Mouse (Mus musculus) kidney, embryonic 14.5 days (tissue): Measurements from ENCODE around the gene AC124108.1. TPM values are rescaled to one million over a fixed set of nuclear protein-coding genes. Genes with fewer than 3 reads are reported as not detected.

Experiments
- ATAC-seq: fragments of 200-750 bp; cut with Nextera tagmentation; 2 replicates; pipeline ENCODE4 v1.8.0; 2017; ENCODE audit warnings: moderate number of reproducible peaks, mild to moderate bottlenecking, moderate TSS enrichment, moderate library complexity; ENCODE audit not compliant: low FRiP score, low TSS enrichment
- H3K27ac ChIP-seq: fragments of 300-500 bp; sonication (generic); 2 replicates; pipeline ENCODE4 v1.5.1; 2014; ENCODE audit warnings: low read depth, mild to moderate bottlenecking, low read length, moderate library complexity, mixed read lengths
- H3K27me3 ChIP-seq: fragments of 300-500 bp; sonication (generic); 2 replicates; pipeline ENCODE4 v1.6.1; 2014; ENCODE audit warnings: mild to moderate bottlenecking, low read length; ENCODE audit not compliant: control insufficient read depth, insufficient read depth
- H3K36me3 ChIP-seq: fragments of 300-500 bp; sonication (generic); 2 replicates; pipeline ENCODE4 v1.6.1; 2014; ENCODE audit warnings: low read length, mixed read lengths; ENCODE audit not compliant: control insufficient read depth, insufficient read depth
- H3K4me1 ChIP-seq: fragments of 300-500 bp; sonication (generic); 2 replicates; pipeline ENCODE4 v1.6.1; 2014; ENCODE audit warnings: low read length, mixed read lengths; ENCODE audit not compliant: control insufficient read depth, insufficient read depth
- H3K4me2 ChIP-seq: fragments of 300-500 bp; sonication (generic); replicated peaks from 2 replicates; pipeline ENCODE4 v1.6.1; 2014; ENCODE audit warnings: low read depth, mild to moderate bottlenecking, low read length
- H3K4me3 ChIP-seq: fragments of 300-500 bp; sonication (generic); 2 replicates; pipeline ENCODE4 v1.5.1; 2014; ENCODE audit warnings: mild to moderate bottlenecking, low read length
- H3K9ac ChIP-seq: fragments of 300-500 bp; sonication (generic); 2 replicates; pipeline ENCODE4 v1.6.1; 2014; ENCODE audit warnings: low read depth, mild to moderate bottlenecking, low read length, moderate library complexity
- H3K9me3 ChIP-seq: fragments of 300-500 bp; sonication (generic); 2 replicates; pipeline ENCODE4 v1.6.1; 2016; ENCODE audit warnings: low read length; ENCODE audit not compliant: control insufficient read depth
- WGBS: fragments of 180-500 bp; shearing (Covaris S2); extraction: QIAGEN DNeasy Blood & Tissue Kit; methylation state at CpG from one replicate; pipeline ENCODE4 v1.1.7; 2014; 5-methylcytosine and 5-hydroxymethylcytosine counted together
- polyA plus RNA-seq: library from polyadenylated mRNA; unstranded; fragments of >200 nt; fragmentation: Nextera tagmentation; extraction: Ambion mirVana; gene quantifications from 2 replicates; pipeline ENCODE4 v1.2.1, GENCODE M21; 2014

AC124108.1 gene
- polyA plus RNA-seq, 1 experiment from 2014 or later: 0.05 TPM

DNA sequence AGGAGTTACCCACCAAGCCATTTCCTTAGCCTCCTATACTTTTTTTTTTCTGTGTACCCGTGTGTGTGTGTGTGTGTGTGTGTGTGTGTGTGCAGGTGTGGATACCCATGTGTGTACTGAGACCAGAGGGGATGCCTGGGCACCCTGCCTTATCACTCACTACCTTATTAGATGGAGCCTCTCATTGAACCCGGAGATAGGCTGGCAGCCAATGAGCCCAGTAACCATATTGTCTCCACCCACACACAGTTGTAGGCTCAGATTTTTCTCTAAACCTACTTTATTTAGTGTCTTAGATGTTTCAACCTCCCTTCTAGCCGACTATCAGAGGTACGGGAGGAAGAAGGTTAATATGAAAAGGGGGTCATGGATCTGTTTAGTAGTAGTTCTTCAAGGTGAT is 5.0 kb upstream of the AC124108.1 start:
- Histone ChIP-seq H3K27me3 (peaks cover 28% of the 10 kb centered on the region), H3K4me1 (peaks cover 12% of the 10 kb centered on the region), H3K9me3 (no peaks in the 10 kb centered on the region), H3K4me2 (no peak overlapping the region), H3K4me3 (no peak overlapping the region), H3K27ac (no peak overlapping the region), H3K9ac (no peak overlapping the region), H3K36me3 (no peaks in the 10 kb centered on the region)
- 82% methylated on average over 4 of the region's 4 CpGs for WGBS
- no peak for ATAC-seq

GRCm38 (mm10) chr1:132188442-132189066 is 2.7 kb upstream of the AC124108.1 start:
- ATAC-seq: no peak
- Histone ChIP-seq H3K4me3 (no peak overlapping the region), H3K27ac (no peak overlapping the region), H3K4me2 (no peak overlapping the region), H3K27me3 (peaks cover 48% of the 10 kb centered on the region), H3K36me3 (no peaks in the 10 kb centered on the region), H3K4me1 (peaks cover 23% of the 10 kb centered on the region), H3K9ac (no peak overlapping the region), H3K9me3 (no peaks in the 10 kb centered on the region)
- WGBS: 37% methylated on average over 9 of the region's 9 CpGs

- peaks cover 48% of the 10 kb centered on the region for H3K27me3 ChIP-seq
- WGBS: 40% methylated on average over 4 of the region's 4 CpGs
- H3K9me3 ChIP-seq: no peaks in the 10 kb centered on the region
- peaks cover 23% of the 10 kb centered on the region for H3K4me1 ChIP-seq
- H3K27ac ChIP-seq: no peak overlapping the region
- H3K9ac ChIP-seq: no peak overlapping the region
- no peaks in the 10 kb centered on the region for H3K36me3 ChIP-seq
- ATAC-seq: no peak
- no peak overlapping the region for H3K4me2 ChIP-seq
- no peak overlapping the region for H3K4me3 ChIP-seq
These were observed 2.0 kb upstream of the AC124108.1 start for GRCm38 (mm10) chr1:132189231-132189630.

GRCm38 (mm10) chr1:132190040-132190513 is 1.2 kb upstream of the AC124108.1 start:
- no peak overlapping the region for H3K27ac ChIP-seq
- peaks cover 23% of the 10 kb centered on the region for H3K4me1 ChIP-seq
- H3K9me3 ChIP-seq: no peaks in the 10 kb centered on the region
- H3K4me2 ChIP-seq: peak overlapping the region; percentile 99
- peak overlapping the region; percentile 59 for H3K9ac ChIP-seq
- H3K27me3 ChIP-seq: peaks cover 48% of the 10 kb centered on the region
- H3K36me3 ChIP-seq: no peaks in the 10 kb centered on the region
- peak overlapping the region; percentile 60 for H3K4me3 ChIP-seq
- ATAC-seq: peak; percentile 68
- under 1% methylated on average over 39 of the region's 50 CpGs for WGBS

DNA sequence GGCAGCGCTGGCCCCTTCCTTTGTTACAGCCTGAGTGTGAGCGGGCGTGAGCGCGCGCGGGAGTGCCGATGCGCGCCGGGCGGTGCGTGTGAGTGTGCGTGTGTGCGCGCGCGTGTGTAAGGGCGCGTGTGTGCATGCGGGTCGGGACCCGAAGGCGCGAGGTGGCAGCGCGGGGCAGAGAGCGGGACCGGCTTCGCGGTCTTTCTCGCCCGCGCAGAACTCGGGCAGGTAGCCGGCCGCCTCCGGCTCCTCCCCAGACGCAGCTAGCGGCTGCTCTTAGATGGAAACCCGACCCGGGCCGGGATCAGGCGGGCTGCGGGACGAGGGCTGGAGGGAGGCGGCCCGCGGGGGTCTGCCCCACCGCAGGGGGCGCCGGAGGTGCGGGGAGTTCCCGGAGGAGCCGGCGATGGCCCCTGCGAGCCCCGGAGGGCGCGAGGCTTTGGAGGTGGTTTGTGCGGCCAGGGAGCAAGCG is 600 bp upstream of the AC124108.1 start:
- ATAC-seq: peak; percentile 17; the same call in 1 of the 2 replicates
- WGBS: under 1% methylated on average over 62 of the region's 62 CpGs
- Histone ChIP-seq H3K27ac (no peak overlapping the region), H3K9me3 (no peaks in the 10 kb centered on the region), H3K27me3 (peaks cover 48% of the 10 kb centered on the region), H3K36me3 (no peaks in the 10 kb centered on the region), H3K4me3 (peak overlapping the region; percentile 60), H3K4me1 (peaks cover 23% of the 10 kb centered on the region), H3K9ac (peak overlapping the region; percentile 59), H3K4me2 (peak overlapping the region; percentile 99)

- Histone ChIP-seq H3K27me3 (peaks cover 48% of the 10 kb centered on the region), H3K4me3 (peak overlapping the region; percentile 60), H3K4me2 (peak overlapping the region; percentile 99), H3K36me3 (no peaks in the 10 kb centered on the region), H3K4me1 (peaks cover 23% of the 10 kb centered on the region), H3K27ac (no peak overlapping the region), H3K9ac (peak overlapping the region; percentile 59), H3K9me3 (no peaks in the 10 kb centered on the region)
- ATAC-seq: peak; percentile 4; the same call in 1 of the 2 replicates
- WGBS: 7% methylated on average over 16 of the region's 16 CpGs
These were observed 776 bp downstream of the AC124108.1 start for GRCm38 (mm10) chr1:132191786-132192680.

- H3K4me2 ChIP-seq: no peak overlapping the region
- ATAC-seq: no peak
These were observed 2.5 kb downstream of the AC124108.1 start for GRCm38 (mm10) chr1:132193806-132194205.

DNA sequence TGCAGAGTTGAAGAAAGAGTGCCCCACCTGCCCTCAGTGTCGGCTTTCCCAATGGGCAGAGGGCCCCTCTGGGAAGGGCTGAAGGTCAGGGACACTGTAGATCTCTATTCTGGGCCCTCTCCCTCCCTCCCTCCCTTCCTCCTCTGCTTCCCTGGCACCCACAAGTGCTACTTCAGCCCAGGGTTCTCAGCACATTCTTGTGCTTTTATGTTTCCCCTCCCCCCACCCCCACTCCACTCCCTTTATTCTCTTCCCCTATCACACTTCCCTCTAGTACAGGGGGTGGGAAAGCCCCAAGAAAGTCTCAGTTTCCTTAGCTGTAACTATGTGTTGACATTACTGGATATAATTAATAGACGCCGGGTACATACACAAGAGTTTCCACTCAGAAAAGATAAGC is 3.4 kb downstream of the AC124108.1 start:
- H3K27ac ChIP-seq: no peak overlapping the region
- no peaks in the 10 kb centered on the region for H3K36me3 ChIP-seq
- peaks cover 23% of the 10 kb centered on the region for H3K4me1 ChIP-seq
- no peak overlapping the region for H3K4me2 ChIP-seq
- H3K4me3 ChIP-seq: no peak overlapping the region
- no peaks in the 10 kb centered on the region for H3K9me3 ChIP-seq
- 40% methylated on average over 3 of the region's 3 CpGs for WGBS
- no peak overlapping the region for H3K9ac ChIP-seq
- peaks cover 43% of the 10 kb centered on the region for H3K27me3 ChIP-seq
- no peak for ATAC-seq

More at GRCm38 (mm10) chr1:132193806-132194205, 2.5 kb downstream of the AC124108.1 start:
- Histone ChIP-seq H3K36me3 (no peaks in the 10 kb centered on the region), H3K27ac (no peak overlapping the region), H3K27me3 (peaks cover 45% of the 10 kb centered on the region), H3K4me1 (peaks cover 23% of the 10 kb centered on the region), H3K4me3 (no peak overlapping the region), H3K9ac (no peak overlapping the region), H3K9me3 (no peaks in the 10 kb centered on the region)
- 49% methylated on average over 3 of the region's 3 CpGs for WGBS

GRCm38 (mm10) chr1:132195100-132195499 is 3.8 kb downstream of the AC124108.1 start:
- Histone ChIP-seq H3K4me2 (no peak overlapping the region), H3K36me3 (no peaks in the 10 kb centered on the region), H3K9me3 (no peaks in the 10 kb centered on the region), H3K4me3 (no peak overlapping the region), H3K4me1 (peaks cover 21% of the 10 kb centered on the region), H3K9ac (no peak overlapping the region), H3K27ac (no peak overlapping the region), H3K27me3 (peaks cover 43% of the 10 kb centered on the region)
- ATAC-seq: no peak
- WGBS: 50% methylated on average over 9 of the region's 9 CpGs
